Mouse (Mus musculus) MEL (cell line): ENCODE data around the gene Kxd1. TPM values are rescaled to one million over a fixed set of nuclear protein-coding genes. Genes with fewer than 3 reads are reported as not detected.

Experiments used
- DNase-seq: peaks from one replicate; pipeline ENCODE4 v3.0.0; 2011; ENCODE audit warnings: low read depth, low spot score
- H3K27ac ChIP-seq: 2 replicates; pipeline ENCODE4 v1.5.1; 2012; ENCODE audit warnings: low read depth, mild to moderate bottlenecking, control low read depth, low read length, moderate library complexity; ENCODE audit not compliant: control insufficient read depth
- H3K27me3 ChIP-seq, 2 experiments: fragments of 150-350 bp in 1 of 2; sonication (generic) in 1 of 2; 2 replicates each; pipeline ENCODE4 v1.6.1; 2012; ENCODE audit warnings: low read length in 2 of 2, mild to moderate bottlenecking in 2 of 2, improper control_type of control experiment in 1 of 2, moderate library complexity in 1 of 2; ENCODE audit not compliant: insufficient read depth in 2 of 2, control insufficient read depth in 1 of 2
- H3K36me3 ChIP-seq, 2 experiments: 2 replicates each; pipeline ENCODE4 v1.6.1; 2012 to 2014; ENCODE audit warnings: low read length in 2 of 2, improper control_type of control experiment in 1 of 2, inconsistent platforms in 1 of 2, mild to moderate bottlenecking in 1 of 2; ENCODE audit not compliant: insufficient read depth in 2 of 2, control insufficient read depth in 1 of 2
- H3K4me1 ChIP-seq, 2 experiments: fragments of 150-350 bp in 1 of 2; sonication (generic) in 1 of 2; 2 replicates each; pipeline ENCODE4 v1.6.1; 2012; ENCODE audit warnings: low read length in 2 of 2, improper control_type of control experiment in 1 of 2, mild to moderate bottlenecking in 1 of 2; ENCODE audit not compliant: insufficient read depth in 2 of 2, control insufficient read depth in 1 of 2
- H3K4me3 ChIP-seq, 2 experiments: fragments of 150-350 bp in 1 of 2; sonication (generic) in 1 of 2; 2 replicates each; pipeline ENCODE4 v1.5.1; 2012; ENCODE audit warnings: low read depth in 2 of 2, low read length in 2 of 2, mild to moderate bottlenecking in 2 of 2, moderate library complexity in 2 of 2, control low read depth in 1 of 2, improper control_type of control experiment in 1 of 2; ENCODE audit not compliant: control insufficient read depth in 1 of 2, insufficient read depth in 1 of 2
- H3K79me2 ChIP-seq: 2 replicates; pipeline ENCODE4 v1.6.1; 2012; ENCODE audit warnings: mild to moderate bottlenecking, low read length, moderate library complexity; ENCODE audit not compliant: control insufficient read depth, poor library complexity, insufficient read depth
- H3K9ac ChIP-seq: 2 replicates; pipeline ENCODE4 v1.6.1; 2012; ENCODE audit warnings: low read depth, mild to moderate bottlenecking, control low read depth, low read length, moderate library complexity; ENCODE audit not compliant: control insufficient read depth, poor library complexity, severe bottlenecking
- H3K9me3 ChIP-seq: fragments of 150-350 bp; sonication (generic); replicated peaks from 2 replicates; pipeline ENCODE4 v1.6.1; 2012; ENCODE audit warnings: mild to moderate bottlenecking, low read length, improper control_type of control experiment, moderate library complexity; ENCODE audit not compliant: insufficient read depth
- BHLHE40 ChIP-seq: IDR thresholded peaks from 2 replicates; pipeline ENCODE4 v1.6.1; 2012; ENCODE audit warnings: low read depth, mild to moderate bottlenecking, inconsistent platforms, low read length, improper control_type of control experiment, borderline replicate concordance
- CHD1 ChIP-seq: IDR thresholded peaks from 2 replicates; pipeline ENCODE4 v1.6.1; 2012; ENCODE audit warnings: low read depth, mild to moderate bottlenecking, inconsistent platforms, low read length, improper control_type of control experiment
- CHD2 ChIP-seq: IDR thresholded peaks from 2 replicates; pipeline ENCODE4 v1.6.1; 2011; ENCODE audit warnings: low read length, improper control_type of control experiment
- ELF1 ChIP-seq: IDR thresholded peaks from 2 replicates; pipeline ENCODE4 v1.6.1; 2014; ENCODE audit warnings: low read depth, mild to moderate bottlenecking, inconsistent platforms, low read length, improper control_type of control experiment, moderate library complexity
- EP300 ChIP-seq, 2 experiments: IDR thresholded peaks; 2 replicates each; pipeline ENCODE4 v1.6.1; 2011; ENCODE audit warnings: improper control_type of control experiment in 2 of 2, low read length in 2 of 2, low read depth in 1 of 2, mild to moderate bottlenecking in 1 of 2
- GATA1 ChIP-seq: IDR thresholded peaks from 2 replicates; pipeline ENCODE4 v1.6.1; 2011; ENCODE audit warnings: low read depth, low read length, improper control_type of control experiment
- KAT2A ChIP-seq: conservative IDR thresholded peaks from 2 replicates; pipeline ENCODE4 v1.6.1; 2012; ENCODE audit warnings: low read depth, low read length, improper control_type of control experiment, inconsistent platforms
- MAFK ChIP-seq: IDR thresholded peaks from 2 replicates; pipeline ENCODE4 v1.6.1; 2011; ENCODE audit warnings: low read depth, mild to moderate bottlenecking, low read length, improper control_type of control experiment, borderline replicate concordance
- MAX ChIP-seq: IDR thresholded peaks from 2 replicates; pipeline ENCODE4 v1.6.1; 2011; ENCODE audit warnings: low read length, improper control_type of control experiment
- MEF2A ChIP-seq: IDR thresholded peaks from 2 replicates; pipeline ENCODE4 v1.6.1; 2014; ENCODE audit warnings: low read depth, mild to moderate bottlenecking, inconsistent platforms, low read length, improper control_type of control experiment; ENCODE audit not compliant: poor library complexity, insufficient replicate concordance, severe bottlenecking; ENCODE audit errors: extremely low read depth
- NRF1 ChIP-seq: IDR thresholded peaks from 2 replicates; pipeline ENCODE4 v1.6.1; 2014; ENCODE audit warnings: low read depth, mild to moderate bottlenecking, inconsistent platforms, low read length, improper control_type of control experiment, moderate library complexity; ENCODE audit not compliant: poor library complexity, insufficient read depth, severe bottlenecking
- POLR2A ChIP-seq, 2 experiments: IDR thresholded peaks; 2 replicates each; pipeline ENCODE4 v1.6.1; 2011 to 2012; ENCODE audit warnings: low read length in 2 of 2, mild to moderate bottlenecking in 2 of 2, control low read depth in 1 of 2, improper control_type of control experiment in 1 of 2, low read depth in 1 of 2, moderate library complexity in 1 of 2; ENCODE audit not compliant: control insufficient read depth in 1 of 2, insufficient read depth in 1 of 2, poor library complexity in 1 of 2
- POLR2AphosphoS2 ChIP-seq: IDR thresholded peaks from 2 replicates; pipeline ENCODE4 v1.6.1; 2011; ENCODE audit warnings: low read length, improper control_type of control experiment
- RCOR1 ChIP-seq: IDR thresholded peaks from 2 replicates; pipeline ENCODE4 v1.6.1; 2012; ENCODE audit warnings: low read depth, mild to moderate bottlenecking, inconsistent platforms, low read length, improper control_type of control experiment
- SIN3A ChIP-seq: IDR thresholded peaks from 2 replicates; pipeline ENCODE4 v1.6.1; 2012; ENCODE audit warnings: low read length, improper control_type of control experiment, inconsistent platforms
- SMC3 ChIP-seq: IDR thresholded peaks from 2 replicates; pipeline ENCODE4 v1.6.1; 2011; ENCODE audit warnings: low read depth, low read length, improper control_type of control experiment
- UBTF ChIP-seq: IDR thresholded peaks from 2 replicates; pipeline ENCODE4 v1.6.1; 2012; ENCODE audit warnings: low read depth, mild to moderate bottlenecking, inconsistent platforms, low read length, improper control_type of control experiment, moderate library complexity, borderline replicate concordance; ENCODE audit not compliant: insufficient read depth
- USF1 ChIP-seq: IDR thresholded peaks from 2 replicates; pipeline ENCODE4 v1.6.1; 2014; ENCODE audit warnings: low read depth, mild to moderate bottlenecking, inconsistent platforms, low read length, improper control_type of control experiment, moderate library complexity
- USF2 ChIP-seq, 2 experiments: IDR thresholded peaks; 2 replicates each; pipeline ENCODE4 v1.6.1; 2011 to 2012; ENCODE audit warnings: improper control_type of control experiment in 2 of 2, low read length in 2 of 2, borderline replicate concordance in 1 of 2, inconsistent platforms in 1 of 2, low read depth in 1 of 2, mild to moderate bottlenecking in 1 of 2; ENCODE audit not compliant: insufficient read depth in 1 of 2
- ZNF384 ChIP-seq: IDR thresholded peaks from 2 replicates; pipeline ENCODE4 v1.6.1; 2012; ENCODE audit warnings: low read depth, mild to moderate bottlenecking, inconsistent platforms, low read length, improper control_type of control experiment
- polyA plus RNA-seq, 2 experiments: library from polyadenylated mRNA; stranded (reverse) in 1 of 2; unstranded in 1 of 2; fragments of >175 nt in 1 of 2; fragments of >200 nt in 1 of 2; gene quantifications; 2 replicates each; pipeline versions ENCODE4 v1.2.1 to v1.2.4; 2012; ENCODE audit warnings: low replicate concordance in 2 of 2, low read depth in 1 of 2; ENCODE audit not compliant: insufficient read length in 2 of 2, insufficient read depth in 1 of 2, missing spikeins in 1 of 2
- total RNA-seq: library from RNA; depleted of rRNA; stranded (reverse); fragments of 300-350 nt; gene quantifications from 2 replicates; pipeline ENCODE4 v1.2.3, GENCODE M21; 2012

Gene Kxd1
- total and polyA plus RNA-seq, 3 experiments: 54.4 to 77.4 TPM; not detected in 1

- H3K79me2 ChIP-seq: no peaks in the 10 kb centered on the region
- no peak overlapping the region for H3K9ac ChIP-seq
- no peaks in the 10 kb centered on the region for H3K27me3 ChIP-seq
- H3K27ac ChIP-seq: no peak overlapping the region
- H3K4me3 ChIP-seq: no peak overlapping the region
- TF ChIP-seq RCOR1 (no peak), USF2 (IDR thresholded peaks at IDR 0.05; ENCODE audit: borderline replicate concordance in 1 of 2, insufficient read depth in 1 of 2, low read depth in 1 of 2, low read length in 2 of 2) (no peak), POLR2A (IDR thresholded peaks at IDR 0.05; ENCODE audit: control insufficient read depth in 1 of 2, insufficient read depth in 1 of 2, low read depth in 1 of 2, low read length in 2 of 2, poor library complexity in 1 of 2) (no peak), MEF2A (no peak), KAT2A (no peak), SMC3 (no peak), ELF1 (no peak), MAFK (no peak), NRF1 (no peak), CHD1 (no peak), MAX (no peak), POLR2AphosphoS2 (no peak)
- no peak for DNase-seq
- H3K9me3 ChIP-seq: no peaks in the 10 kb centered on the region
- no peaks in the 10 kb centered on the region for H3K36me3 ChIP-seq
- no peaks in the 10 kb centered on the region for H3K4me1 ChIP-seq
Observed at GRCm38 (mm10) chr8:70490880-70491495, 36.8 kb downstream of the Kxd1 start.

- TF ChIP-seq NRF1 (no peak), POLR2AphosphoS2 (no peak), EP300 (IDR thresholded peaks at IDR 0.05; ENCODE audit: low read depth in 1 of 2, low read length in 2 of 2) (no peak), USF1 (no peak), BHLHE40 (no peak), SIN3A (no peak), CHD1 (no peak), CHD2 (no peak), ZNF384 (no peak), UBTF (no peak), GATA1 (no peak)
- H3K9me3 ChIP-seq: no peaks in the 10 kb centered on the region
- no peak overlapping the region for H3K9ac ChIP-seq
- H3K4me1 ChIP-seq: no peaks in the 10 kb centered on the region
- no peak for DNase-seq
- no peaks in the 10 kb centered on the region for H3K36me3 ChIP-seq
- no peaks in the 10 kb centered on the region for H3K79me2 ChIP-seq
- H3K27me3 ChIP-seq: no peaks in the 10 kb centered on the region; a peak in 1 of 4 replicates
- no peak overlapping the region for H3K27ac ChIP-seq
- H3K4me3 ChIP-seq: no peak overlapping the region
Observed at GRCm38 (mm10) chr8:70490061-70490879, 37.5 kb downstream of the Kxd1 start.
